Mouse (Mus musculus) spleen, adult 2 months (tissue): ENCODE results near the gene Ntng2.

Experiments
- CTCF ChIP-seq: fragments of 200-500 bp; IDR thresholded peaks from 2 replicates; pipeline ENCODE4 v1.5.1; 2011; ENCODE audit warnings: mild to moderate bottlenecking, inconsistent platforms; ENCODE audit not compliant: insufficient read depth, insufficient read length, insufficient replicate concordance; ENCODE audit errors: extremely low read depth
- POLR2A ChIP-seq: fragments of 200-500 bp; IDR thresholded peaks from 2 replicates; pipeline ENCODE4 v1.6.1; 2011; ENCODE audit warnings: low read depth, low read length, inconsistent platforms

DNA sequence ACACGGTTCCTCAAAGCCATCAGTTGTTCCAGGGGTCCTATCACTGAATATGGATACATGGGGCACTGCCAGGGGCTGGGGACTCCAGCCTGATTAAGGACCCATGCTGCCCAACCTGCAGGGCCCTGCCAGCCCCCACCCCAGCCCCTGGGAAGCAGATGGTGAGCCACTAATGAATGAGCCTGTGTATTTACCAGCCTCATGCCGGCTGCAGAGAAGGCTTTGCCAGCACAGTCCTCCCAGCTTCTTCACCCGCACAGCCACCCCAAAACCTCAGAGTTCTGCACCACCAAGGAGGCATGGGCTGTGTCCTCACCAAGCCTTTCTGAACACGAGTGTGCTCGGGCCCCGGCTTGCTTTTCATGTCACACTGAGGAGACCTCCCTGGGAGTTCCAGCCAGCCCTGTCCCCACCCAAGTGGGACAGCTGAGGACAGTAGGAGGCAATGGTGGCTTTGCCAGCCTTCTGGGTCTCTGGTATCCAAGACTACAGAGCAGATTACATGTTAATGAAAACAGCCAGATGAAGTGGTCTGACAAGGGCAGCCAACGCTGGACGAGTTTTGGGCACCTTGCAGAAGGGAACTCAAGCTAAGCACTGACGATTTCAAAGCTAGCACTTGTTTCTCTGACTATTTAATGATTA is 22.5 kb downstream of the Ntng2 start:
- no peak for TF ChIP-seq CTCF
- no peak for TF ChIP-seq POLR2A
